Mouse (Mus musculus) MEL (cell line): ENCODE results near the gene Emg1. TPM values are rescaled to one million over a fixed set of nuclear protein-coding genes. Genes with fewer than 3 reads are reported as not detected.

ENCODE experiments used
- DNase-seq: peaks from one replicate; pipeline ENCODE4 v3.0.0; 2011; ENCODE audit warnings: low read depth, low spot score
- H3K27ac ChIP-seq: 2 replicates; pipeline ENCODE4 v1.5.1; 2012; ENCODE audit warnings: low read depth, mild to moderate bottlenecking, control low read depth, low read length, moderate library complexity; ENCODE audit not compliant: control insufficient read depth
- H3K27me3 ChIP-seq, 2 experiments: fragments of 150-350 bp in 1 of 2; sonication (generic) in 1 of 2; 2 replicates each; pipeline ENCODE4 v1.6.1; 2012; ENCODE audit warnings: low read length in 2 of 2, mild to moderate bottlenecking in 2 of 2, improper control_type of control experiment in 1 of 2, moderate library complexity in 1 of 2; ENCODE audit not compliant: insufficient read depth in 2 of 2, control insufficient read depth in 1 of 2
- H3K36me3 ChIP-seq, 2 experiments: 2 replicates each; pipeline ENCODE4 v1.6.1; 2012 to 2014; ENCODE audit warnings: low read length in 2 of 2, improper control_type of control experiment in 1 of 2, inconsistent platforms in 1 of 2, mild to moderate bottlenecking in 1 of 2; ENCODE audit not compliant: insufficient read depth in 2 of 2, control insufficient read depth in 1 of 2
- H3K4me1 ChIP-seq, 2 experiments: fragments of 150-350 bp in 1 of 2; sonication (generic) in 1 of 2; 2 replicates each; pipeline ENCODE4 v1.6.1; 2012; ENCODE audit warnings: low read length in 2 of 2, improper control_type of control experiment in 1 of 2, mild to moderate bottlenecking in 1 of 2; ENCODE audit not compliant: insufficient read depth in 2 of 2, control insufficient read depth in 1 of 2
- H3K4me3 ChIP-seq, 2 experiments: fragments of 150-350 bp in 1 of 2; sonication (generic) in 1 of 2; 2 replicates each; pipeline ENCODE4 v1.5.1; 2012; ENCODE audit warnings: low read depth in 2 of 2, low read length in 2 of 2, mild to moderate bottlenecking in 2 of 2, moderate library complexity in 2 of 2, control low read depth in 1 of 2, improper control_type of control experiment in 1 of 2; ENCODE audit not compliant: control insufficient read depth in 1 of 2, insufficient read depth in 1 of 2
- H3K79me2 ChIP-seq: 2 replicates; pipeline ENCODE4 v1.6.1; 2012; ENCODE audit warnings: mild to moderate bottlenecking, low read length, moderate library complexity; ENCODE audit not compliant: control insufficient read depth, poor library complexity, insufficient read depth
- H3K9ac ChIP-seq: 2 replicates; pipeline ENCODE4 v1.6.1; 2012; ENCODE audit warnings: low read depth, mild to moderate bottlenecking, control low read depth, low read length, moderate library complexity; ENCODE audit not compliant: control insufficient read depth, poor library complexity, severe bottlenecking
- H3K9me3 ChIP-seq: fragments of 150-350 bp; sonication (generic); replicated peaks from 2 replicates; pipeline ENCODE4 v1.6.1; 2012; ENCODE audit warnings: mild to moderate bottlenecking, low read length, improper control_type of control experiment, moderate library complexity; ENCODE audit not compliant: insufficient read depth
- BHLHE40 ChIP-seq: IDR thresholded peaks from 2 replicates; pipeline ENCODE4 v1.6.1; 2012; ENCODE audit warnings: low read depth, mild to moderate bottlenecking, inconsistent platforms, low read length, improper control_type of control experiment, borderline replicate concordance
- CHD1 ChIP-seq: IDR thresholded peaks from 2 replicates; pipeline ENCODE4 v1.6.1; 2012; ENCODE audit warnings: low read depth, mild to moderate bottlenecking, inconsistent platforms, low read length, improper control_type of control experiment
- CHD2 ChIP-seq: IDR thresholded peaks from 2 replicates; pipeline ENCODE4 v1.6.1; 2011; ENCODE audit warnings: low read length, improper control_type of control experiment
- CTCF ChIP-seq, 3 experiments: IDR thresholded peaks in 2 of 3; conservative IDR thresholded peaks in 1 of 3; 2 replicates each; pipeline ENCODE4 v1.5.1; 2011 to 2012; ENCODE audit warnings: low read length in 3 of 3, low read depth in 2 of 3, mild to moderate bottlenecking in 2 of 3, improper control_type of control experiment in 1 of 3, inconsistent platforms in 1 of 3, mixed read lengths in 1 of 3, moderate library complexity in 1 of 3; ENCODE audit not compliant: control insufficient read depth in 1 of 3, insufficient read depth in 1 of 3, poor library complexity in 1 of 3, severe bottlenecking in 1 of 3
- E2F4 ChIP-seq: IDR thresholded peaks from 2 replicates; pipeline ENCODE4 v1.6.1; 2011; ENCODE audit warnings: low read depth, low read length, improper control_type of control experiment, borderline replicate concordance
- ELF1 ChIP-seq: IDR thresholded peaks from 2 replicates; pipeline ENCODE4 v1.6.1; 2014; ENCODE audit warnings: low read depth, mild to moderate bottlenecking, inconsistent platforms, low read length, improper control_type of control experiment, moderate library complexity
- EP300 ChIP-seq, 2 experiments: IDR thresholded peaks; 2 replicates each; pipeline ENCODE4 v1.6.1; 2011; ENCODE audit warnings: improper control_type of control experiment in 2 of 2, low read length in 2 of 2, low read depth in 1 of 2, mild to moderate bottlenecking in 1 of 2
- ETS1 ChIP-seq: IDR thresholded peaks from 2 replicates; pipeline ENCODE4 v1.6.1; 2012; ENCODE audit warnings: low read depth, mild to moderate bottlenecking, inconsistent platforms, low read length, improper control_type of control experiment, moderate library complexity
- GABPA ChIP-seq: IDR thresholded peaks from 2 replicates; pipeline ENCODE4 v1.6.1; 2012; ENCODE audit warnings: low read depth, mild to moderate bottlenecking, inconsistent platforms, low read length, improper control_type of control experiment, moderate library complexity
- GATA1 ChIP-seq: IDR thresholded peaks from 2 replicates; pipeline ENCODE4 v1.6.1; 2011; ENCODE audit warnings: low read depth, low read length, improper control_type of control experiment
- HCFC1 ChIP-seq: IDR thresholded peaks from 2 replicates; pipeline ENCODE4 v1.6.1; 2012; ENCODE audit warnings: low read depth, mild to moderate bottlenecking, inconsistent platforms, low read length, improper control_type of control experiment, moderate library complexity
- JUND ChIP-seq: IDR thresholded peaks from 2 replicates; pipeline ENCODE4 v1.6.1; 2011; ENCODE audit warnings: low read depth, mild to moderate bottlenecking, improper control_type of control experiment, low read length
- MAX ChIP-seq: IDR thresholded peaks from 2 replicates; pipeline ENCODE4 v1.6.1; 2011; ENCODE audit warnings: low read length, improper control_type of control experiment
- MAZ ChIP-seq: IDR thresholded peaks from 2 replicates; pipeline ENCODE4 v1.6.1; 2012; ENCODE audit warnings: low read depth, mild to moderate bottlenecking, inconsistent platforms, low read length, improper control_type of control experiment
- MXI1 ChIP-seq: IDR thresholded peaks from 2 replicates; pipeline ENCODE4 v1.6.1; 2011; ENCODE audit warnings: mild to moderate bottlenecking, low read depth, low read length, improper control_type of control experiment
- MYB ChIP-seq: IDR thresholded peaks from 2 replicates; pipeline ENCODE4 v1.6.1; 2011; ENCODE audit warnings: mild to moderate bottlenecking, low read depth, low read length, improper control_type of control experiment
- NELFE ChIP-seq: IDR thresholded peaks from 2 replicates; pipeline ENCODE4 v1.6.1; 2011; ENCODE audit warnings: low read depth, low read length, improper control_type of control experiment
- POLR2A ChIP-seq, 2 experiments: IDR thresholded peaks; 2 replicates each; pipeline ENCODE4 v1.6.1; 2011 to 2012; ENCODE audit warnings: low read length in 2 of 2, mild to moderate bottlenecking in 2 of 2, control low read depth in 1 of 2, improper control_type of control experiment in 1 of 2, low read depth in 1 of 2, moderate library complexity in 1 of 2; ENCODE audit not compliant: control insufficient read depth in 1 of 2, insufficient read depth in 1 of 2, poor library complexity in 1 of 2
- POLR2AphosphoS2 ChIP-seq: IDR thresholded peaks from 2 replicates; pipeline ENCODE4 v1.6.1; 2011; ENCODE audit warnings: low read length, improper control_type of control experiment
- RAD21 ChIP-seq: IDR thresholded peaks from 2 replicates; pipeline ENCODE4 v1.6.1; 2011; ENCODE audit warnings: mild to moderate bottlenecking, low read depth, low read length, improper control_type of control experiment
- RCOR1 ChIP-seq: IDR thresholded peaks from 2 replicates; pipeline ENCODE4 v1.6.1; 2012; ENCODE audit warnings: low read depth, mild to moderate bottlenecking, inconsistent platforms, low read length, improper control_type of control experiment
- SIN3A ChIP-seq: IDR thresholded peaks from 2 replicates; pipeline ENCODE4 v1.6.1; 2012; ENCODE audit warnings: low read length, improper control_type of control experiment, inconsistent platforms
- SMC3 ChIP-seq: IDR thresholded peaks from 2 replicates; pipeline ENCODE4 v1.6.1; 2011; ENCODE audit warnings: low read depth, low read length, improper control_type of control experiment
- TAL1 ChIP-seq: IDR thresholded peaks from 2 replicates; pipeline ENCODE4 v1.6.1; 2012; ENCODE audit warnings: mild to moderate bottlenecking, inconsistent platforms, low read length, moderate library complexity, mixed read lengths
- TCF12 ChIP-seq: IDR thresholded peaks from 2 replicates; pipeline ENCODE4 v1.6.1; 2014; ENCODE audit warnings: low read depth, mild to moderate bottlenecking, inconsistent platforms, low read length, improper control_type of control experiment, moderate library complexity
- UBTF ChIP-seq: IDR thresholded peaks from 2 replicates; pipeline ENCODE4 v1.6.1; 2012; ENCODE audit warnings: low read depth, mild to moderate bottlenecking, inconsistent platforms, low read length, improper control_type of control experiment, moderate library complexity, borderline replicate concordance; ENCODE audit not compliant: insufficient read depth
- USF1 ChIP-seq: IDR thresholded peaks from 2 replicates; pipeline ENCODE4 v1.6.1; 2014; ENCODE audit warnings: low read depth, mild to moderate bottlenecking, inconsistent platforms, low read length, improper control_type of control experiment, moderate library complexity
- ZC3H11A ChIP-seq: IDR thresholded peaks from 2 replicates; pipeline ENCODE4 v1.6.1; 2012; ENCODE audit warnings: low read depth, mild to moderate bottlenecking, inconsistent platforms, low read length, improper control_type of control experiment
- ZKSCAN1 ChIP-seq: IDR thresholded peaks from 2 replicates; pipeline ENCODE4 v1.6.1; 2012; ENCODE audit warnings: low read depth, mild to moderate bottlenecking, inconsistent platforms, low read length, improper control_type of control experiment, moderate library complexity
- ZMIZ1 ChIP-seq: IDR thresholded peaks from 2 replicates; pipeline ENCODE4 v1.6.1; 2012; ENCODE audit warnings: low read depth, mild to moderate bottlenecking, inconsistent platforms, low read length, improper control_type of control experiment, moderate library complexity
- ZNF384 ChIP-seq: IDR thresholded peaks from 2 replicates; pipeline ENCODE4 v1.6.1; 2012; ENCODE audit warnings: low read depth, mild to moderate bottlenecking, inconsistent platforms, low read length, improper control_type of control experiment
- polyA plus RNA-seq, 2 experiments: library from polyadenylated mRNA; stranded (reverse) in 1 of 2; unstranded in 1 of 2; fragments of >175 nt in 1 of 2; fragments of >200 nt in 1 of 2; gene quantifications; 2 replicates each; pipeline versions ENCODE4 v1.2.1 to v1.2.4; 2012; ENCODE audit warnings: low replicate concordance in 2 of 2, low read depth in 1 of 2; ENCODE audit not compliant: insufficient read length in 2 of 2, insufficient read depth in 1 of 2, missing spikeins in 1 of 2
- total RNA-seq: library from RNA; depleted of rRNA; stranded (reverse); fragments of 300-350 nt; gene quantifications from 2 replicates; pipeline ENCODE4 v1.2.3, GENCODE M21; 2012

Gene Emg1
- total and polyA plus RNA-seq, 3 experiments: 346 to 391 TPM; not detected in 1

- TF ChIP-seq BHLHE40: 0 out of 2 replicates have a peak, but pooled peaks have one; percentile 23
- peak; percentile 63 for TF ChIP-seq RCOR1
- TF ChIP-seq MYB: no peak
- peak; percentile 46; the same call in 1 of the 2 replicates for TF ChIP-seq ETS1
- no peak for TF ChIP-seq ZKSCAN1
- TF ChIP-seq NELFE: no peak
- no peak for TF ChIP-seq RAD21
- TF ChIP-seq POLR2AphosphoS2: no peak
- 0 out of 2 replicates have a peak, but pooled peaks have one; percentile 20 for TF ChIP-seq MAX
- peak; percentile 56 for TF ChIP-seq TCF12
- TF ChIP-seq CHD2: no peak
Observed at GRCm38 (mm10) chr6:124734417-124734816, 22.4 kb upstream of the Emg1 start (continued).

GRCm38 (mm10) chr6:124732476-124733370, 20.7 kb upstream of the Emg1 start:
- peak overlapping the region; percentile 88 for H3K27ac ChIP-seq
- no peaks in the 10 kb centered on the region for H3K9me3 ChIP-seq
- no peaks in the 10 kb centered on the region for H3K27me3 ChIP-seq
- H3K4me1 ChIP-seq: peaks cover 14 to 30% of the 10 kb centered on the region in 2 experiments
- peak overlapping the region; percentile 94 for H3K9ac ChIP-seq
- peak; percentile 92 for DNase-seq
- H3K36me3 ChIP-seq: peaks cover 0 to 27% of the 10 kb centered on the region in 2 experiments; a peak in 2 of 4 replicates
- peak overlapping the region; percentile 81 to 84 for H3K4me3 ChIP-seq
- H3K79me2 ChIP-seq: peaks cover 16% of the 10 kb centered on the region
- peak; percentile 63; the same call in 1 of the 2 replicates for TF ChIP-seq ELF1
- peak; percentile 84 for TF ChIP-seq SIN3A
- TF ChIP-seq USF1: peak; percentile 42; the same call in 1 of the 2 replicates
- peak; percentile 72 for TF ChIP-seq BHLHE40
- peak; percentile 61; the same call in 1 of the 2 replicates for TF ChIP-seq MAX
- no peak for TF ChIP-seq ZC3H11A
- TF ChIP-seq ZMIZ1: peak; percentile 90
- peak; percentile 95 for TF ChIP-seq MAZ
- peak; percentile 75 for TF ChIP-seq TCF12
- TF ChIP-seq GABPA: no peak
- no peak for TF ChIP-seq CTCF (IDR thresholded peaks at IDR 0.05 in 2 of 3, conservative IDR thresholded peaks at IDR 0.05 in 1 of 3; ENCODE audit: control insufficient read depth in 1 of 3, insufficient read depth in 1 of 3, low read depth in 2 of 3, low read length in 3 of 3, poor library complexity in 1 of 3, severe bottlenecking in 1 of 3)
- no peak for TF ChIP-seq UBTF
- peak; percentile 50; the same call in 1 of the 2 replicates for TF ChIP-seq CHD1
- TF ChIP-seq GATA1: no peak
- peak; percentile 78 for TF ChIP-seq MXI1
- TF ChIP-seq ZNF384: no peak
- no peak for TF ChIP-seq RAD21
- TF ChIP-seq POLR2A (IDR thresholded peaks at IDR 0.05; ENCODE audit: control insufficient read depth in 1 of 2, insufficient read depth in 1 of 2, low read depth in 1 of 2, low read length in 2 of 2, poor library complexity in 1 of 2): peak; percentile 69 to 91
- 0 out of 2 replicates have a peak, but pooled peaks have one; percentile 20 for TF ChIP-seq SMC3
- TF ChIP-seq RCOR1: peak; percentile 55
- peak; percentile 71 for TF ChIP-seq HCFC1
- peak; percentile 64 to 68 for TF ChIP-seq EP300 (IDR thresholded peaks at IDR 0.05; ENCODE audit: low read depth in 1 of 2, low read length in 2 of 2)
- peak; percentile 88 for TF ChIP-seq NELFE
- TF ChIP-seq POLR2AphosphoS2: peak; percentile 86
- 0 out of 2 replicates have a peak, but pooled peaks have one; percentile 6 for TF ChIP-seq ZKSCAN1
- TF ChIP-seq MYB: 0 out of 2 replicates have a peak, but pooled peaks have one; percentile 34
- TF ChIP-seq ETS1: peak; percentile 72; the same call in 1 of the 2 replicates
- no peak for TF ChIP-seq E2F4
- TF ChIP-seq JUND: no peak
- TF ChIP-seq TAL1: no peak
